Mouse (Mus musculus) kidney, adult 2 months (tissue): ENCODE measurements at regions not wholly inside any gene's neighbourhood (a gene's known extent, or its start where the extent isn't known, plus 50 kb on each side); places are given as distances from the start of the nearest gene placed in this dataset.

Experiments used
- CTCF ChIP-seq: fragments of 200-500 bp; conservative IDR thresholded peaks from 2 replicates; pipeline ENCODE4 v1.5.1; 2011; ENCODE audit warnings: low read depth, mild to moderate bottlenecking, control low read depth, low read length, moderate library complexity, mixed read lengths; ENCODE audit not compliant: insufficient read depth, insufficient read length
- POLR2A ChIP-seq: fragments of 200-500 bp; IDR thresholded peaks from one replicate; pipeline ENCODE4 v1.6.1; 2011; ENCODE audit warnings: low read depth, low read length, control low read depth

DNA sequence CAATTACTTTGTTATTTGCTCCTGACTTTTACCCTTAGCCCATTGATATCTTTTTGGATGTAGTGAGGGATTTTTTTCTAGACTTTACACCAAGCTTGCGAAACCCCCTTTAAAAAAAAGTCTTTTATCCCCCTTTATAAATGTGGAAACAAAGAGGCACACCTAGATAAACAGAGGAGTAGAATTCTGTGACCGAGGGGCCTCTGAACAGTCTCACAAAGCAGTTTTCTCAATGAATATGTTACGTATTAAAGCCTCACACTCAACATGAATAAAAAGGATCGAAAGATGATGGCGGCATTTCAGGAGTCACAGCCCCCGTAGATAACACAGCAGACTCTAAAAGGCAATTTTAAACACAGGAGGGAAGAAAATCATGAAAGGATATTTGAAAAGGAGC lies 104.2 kb downstream of the Fgf9 start:
- no peak for TF ChIP-seq CTCF
- no peak for TF ChIP-seq POLR2A
